Mouse (Mus musculus): ENCODE results near the gene Selplg.

- TF ChIP-seq CTCF (IDR thresholded peaks at IDR 0.05; ENCODE audit: extremely low read depth, insufficient read depth, low read length) (no peak), POLR2A (IDR thresholded peaks at IDR 0.05; ENCODE audit: extremely low read depth, insufficient read depth, low read length) (no peak)
Measured at GRCm38 (mm10) chr5:113869132-113869531, 36.7 kb upstream of the Selplg start.

Data from cortical plate, adult 2 months (tissue).